Mouse (Mus musculus) CD4-positive, CD25-positive, alpha-beta regulatory T cell, adult 2 months (primary cell): ENCODE data around the gene Prkn.

Experiments used
- DNase-seq: peaks from one replicate; pipeline ENCODE4 v3.0.0-alpha.2; 2012; ENCODE audit warnings: low read depth, low spot score

Prkn gene

DNA sequence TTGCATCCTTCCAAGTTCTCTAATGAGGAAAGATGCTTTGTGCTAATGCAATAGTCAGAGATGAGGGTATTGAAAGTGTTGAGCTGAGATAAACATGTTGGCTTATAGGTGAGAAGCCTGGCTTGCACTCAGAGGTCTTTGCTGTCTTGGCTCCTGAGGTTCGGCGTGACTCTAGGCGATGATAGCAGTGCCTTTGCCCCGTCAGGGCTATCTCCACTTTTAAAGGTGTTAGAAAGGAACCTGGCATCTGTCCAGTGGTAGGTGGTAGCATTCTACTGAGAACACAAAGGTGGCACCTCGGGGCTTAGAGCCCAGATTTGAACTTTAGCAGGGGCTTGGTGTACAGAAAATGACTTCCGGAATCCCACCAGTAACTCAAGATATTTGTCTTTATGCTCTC, 554.4 kb downstream of the Prkn start:
- DNase-seq, result no peak

GRCm38 (mm10) chr17:11397678-11398077, 557.5 kb downstream of the Prkn start:
- no peak for DNase-seq

- no peak for DNase-seq
Measured at GRCm38 (mm10) chr17:11402225-11402875, 562.2 kb downstream of the Prkn start.

- no peak for DNase-seq
Measured at GRCm38 (mm10) chr17:11411414-11411813, 571.2 kb downstream of the Prkn start.

DNA sequence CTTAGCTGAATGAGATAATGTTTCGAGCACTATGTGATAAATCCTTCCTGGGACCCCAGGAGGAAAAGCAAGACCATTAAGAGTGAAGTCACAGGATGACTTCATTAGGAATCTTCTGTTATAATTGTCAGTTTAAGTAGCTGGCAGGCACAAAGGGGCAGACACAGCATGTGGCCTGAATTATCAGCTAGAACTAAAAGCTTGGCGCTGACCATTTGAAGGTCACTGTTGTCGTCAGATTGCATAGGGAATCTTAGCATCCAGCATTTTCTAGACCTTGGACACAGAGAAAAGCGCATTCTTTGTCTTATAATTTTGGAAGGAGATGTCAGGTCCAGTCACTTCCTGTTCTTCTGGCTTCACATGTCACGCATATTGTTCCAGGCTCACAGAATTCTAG, 573.5 kb downstream of the Prkn start:
- DNase-seq, result no peak

GRCm38 (mm10) chr17:11414288-11414687, 574.1 kb downstream of the Prkn start:
- DNase-seq, result no peak

- no peak for DNase-seq
Measured at GRCm38 (mm10) chr17:11417150-11417549, 577.0 kb downstream of the Prkn start.

DNA sequence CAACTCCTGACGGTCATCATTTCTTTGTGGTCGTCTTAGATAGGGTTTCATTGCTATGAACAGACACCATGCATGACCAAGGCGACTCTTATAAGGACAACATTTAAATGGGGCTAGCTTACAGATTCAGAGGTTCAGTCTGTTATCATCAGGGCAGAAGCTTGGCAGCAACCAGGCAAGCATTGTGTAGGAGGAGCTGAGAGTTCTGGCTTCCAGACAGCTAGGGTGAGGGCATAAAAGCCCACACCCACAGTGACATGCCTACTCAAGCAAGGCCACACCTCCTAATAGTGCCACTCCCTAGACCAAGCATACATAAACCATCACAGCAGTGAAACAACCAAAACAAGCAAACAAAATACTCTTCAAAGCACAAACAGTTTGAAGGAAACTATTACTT, 579.3 kb downstream of the Prkn start:
- no peak for DNase-seq

DNA sequence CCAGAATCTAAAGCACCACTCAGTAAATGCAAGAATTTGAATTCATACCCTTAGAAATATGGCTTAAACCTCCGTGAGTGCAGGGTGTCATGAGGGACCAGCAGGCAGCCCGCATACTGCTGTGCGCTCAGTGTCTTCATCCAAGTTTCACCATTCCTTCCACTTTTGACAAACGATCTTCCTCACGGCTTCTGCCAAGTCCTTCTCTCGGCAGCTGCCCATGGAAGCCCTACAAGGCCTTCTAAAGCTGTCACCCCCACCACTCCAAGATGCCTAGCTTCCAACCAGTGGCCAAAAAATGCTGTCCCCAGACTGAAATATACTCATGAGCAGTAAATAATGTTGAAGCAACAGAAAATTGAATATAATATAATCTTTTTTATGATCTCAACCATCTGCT, 580.7 kb downstream of the Prkn start:
- no peak for DNase-seq

DNA sequence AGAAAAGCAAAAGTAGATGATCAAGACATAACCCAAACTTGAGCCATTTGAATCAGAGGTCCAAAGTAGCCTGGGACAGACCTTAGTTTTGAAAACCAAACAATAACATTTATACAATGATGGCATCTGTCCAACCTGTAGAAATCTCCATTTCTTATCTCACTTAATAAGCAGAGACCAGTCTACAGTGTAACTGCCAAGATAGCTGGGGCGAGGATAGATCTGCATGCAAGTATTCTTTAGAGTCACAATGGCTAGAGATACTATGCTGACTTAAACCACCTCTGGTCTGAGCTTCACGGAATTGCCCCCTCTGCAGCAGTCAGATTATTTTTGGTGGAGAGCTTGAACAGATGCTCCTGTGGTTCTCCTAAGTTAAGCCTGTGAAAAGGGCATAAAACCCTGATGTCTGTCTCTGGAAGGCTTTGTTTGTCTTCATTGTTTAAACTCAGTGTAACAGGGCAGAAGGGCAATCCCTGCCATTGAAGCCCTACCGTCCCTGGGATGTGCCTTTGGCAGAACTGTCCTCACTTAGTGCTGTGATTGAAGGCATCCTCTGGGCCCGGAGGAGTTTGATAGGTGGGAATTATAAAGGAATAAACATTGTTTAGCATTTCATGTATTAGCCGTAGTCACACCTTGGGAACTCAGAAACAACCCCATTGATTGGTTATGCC, 581.2 kb downstream of the Prkn start:
- no peak for DNase-seq

GRCm38 (mm10) chr17:11431323-11431722, 591.1 kb downstream of the Prkn start:
- no peak for DNase-seq

GRCm38 (mm10) chr17:11432593-11432992, 592.4 kb downstream of the Prkn start:
- no peak for DNase-seq

- DNase-seq, result no peak
Measured at GRCm38 (mm10) chr17:11462721-11463120, 622.5 kb downstream of the Prkn start.

DNA sequence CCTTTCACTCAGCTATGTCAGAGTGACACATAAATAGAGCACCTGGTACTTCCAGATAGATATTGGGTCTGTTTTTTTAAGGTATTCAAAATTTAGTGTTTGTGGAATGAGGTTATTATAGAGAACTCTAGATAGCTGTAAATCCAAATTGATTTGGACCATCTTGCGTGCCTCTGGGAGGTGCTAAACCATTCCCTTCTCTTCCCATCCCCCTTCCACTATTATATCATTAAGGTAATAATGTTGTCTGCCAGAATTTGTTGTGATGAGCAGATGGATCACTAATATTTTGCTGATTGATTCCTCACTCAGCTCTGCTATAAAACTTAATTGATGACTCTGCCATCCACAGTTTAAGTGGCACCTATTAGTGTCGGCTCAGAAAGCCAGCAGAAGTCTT, 625.9 kb downstream of the Prkn start:
- DNase-seq, result no peak

- DNase-seq, result no peak
Measured at GRCm38 (mm10) chr17:11468624-11469023, 628.4 kb downstream of the Prkn start.

DNA sequence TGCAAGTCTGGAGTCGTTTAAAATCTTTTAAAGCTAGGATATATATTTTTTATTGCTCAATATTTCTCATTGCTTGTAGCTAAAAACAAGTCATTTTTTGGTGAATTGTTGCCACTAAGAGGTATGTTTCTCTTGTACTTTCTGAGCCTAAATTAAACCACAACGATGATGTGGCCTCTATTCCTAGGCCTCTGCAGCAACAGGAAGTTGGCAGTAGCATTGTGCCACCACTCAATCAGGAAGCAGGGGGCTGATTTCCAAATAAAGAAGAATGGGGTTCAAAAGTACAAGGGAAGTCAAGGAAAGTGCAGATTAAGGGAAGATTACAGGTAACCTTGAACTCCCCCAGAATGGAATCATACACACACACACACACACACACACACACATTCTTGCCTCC, 642.8 kb downstream of the Prkn start:
- no peak for DNase-seq

GRCm38 (mm10) chr17:11490051-11490450, 649.9 kb downstream of the Prkn start:
- no peak for DNase-seq

DNA sequence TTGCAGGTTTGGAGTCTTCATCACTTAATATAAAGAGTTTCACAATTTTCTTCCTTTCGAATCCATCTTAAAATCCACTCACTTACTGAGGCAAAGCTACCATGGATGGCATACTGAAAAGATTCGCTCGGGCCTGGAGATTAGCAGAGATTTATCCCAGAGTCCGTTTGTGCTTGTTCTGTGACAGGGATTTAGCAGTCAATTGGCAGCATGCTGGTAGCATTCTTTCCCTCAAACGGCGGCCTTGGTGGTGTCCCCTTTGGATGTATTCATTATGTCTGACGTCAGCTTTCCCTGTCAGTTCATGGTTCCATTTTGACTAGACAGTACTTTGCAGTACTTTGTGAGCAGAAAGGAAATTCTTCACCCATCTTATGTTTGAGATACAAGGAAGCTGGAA, 662.4 kb downstream of the Prkn start:
- no peak for DNase-seq

DNA sequence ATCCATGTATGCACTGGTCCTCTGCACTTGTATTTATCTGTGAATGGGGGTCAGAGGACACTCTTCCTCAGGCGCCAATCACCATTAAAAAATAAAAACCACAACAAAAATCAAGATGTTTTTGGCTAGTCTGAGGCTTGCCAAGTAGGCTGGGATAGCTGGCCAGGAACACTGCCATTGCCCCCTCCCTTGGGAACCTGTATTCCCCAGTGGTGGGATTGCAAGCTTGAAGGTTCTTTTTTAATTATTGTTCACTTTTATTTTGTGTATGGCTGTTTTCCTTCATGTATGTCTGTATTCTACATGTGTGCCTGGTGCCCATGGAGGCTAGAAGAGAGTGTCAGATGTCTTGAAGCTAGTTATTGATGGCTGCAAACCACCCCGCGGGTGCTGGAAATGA, 664.3 kb downstream of the Prkn start:
- DNase-seq, result no peak

DNA sequence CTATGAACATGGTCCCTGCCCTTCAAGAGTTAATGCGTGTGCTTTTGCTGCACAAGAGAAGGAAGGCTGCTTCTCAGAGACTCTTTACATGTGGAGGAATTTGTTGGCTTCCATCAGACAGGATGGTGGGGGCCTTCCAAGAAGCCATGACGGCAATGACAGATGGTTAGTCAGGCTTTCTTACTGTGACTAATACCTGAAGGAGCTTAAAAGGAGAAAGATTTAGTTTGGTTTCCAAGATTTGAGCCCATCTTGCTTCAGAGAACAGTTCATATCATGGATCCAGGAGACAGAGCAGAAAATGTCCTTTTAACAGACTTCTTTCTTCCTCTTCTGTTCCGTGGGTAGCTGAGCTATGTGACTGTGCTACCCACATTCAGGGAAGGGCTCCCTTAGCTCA, 666.9 kb downstream of the Prkn start:
- DNase-seq, result no peak

- no peak for DNase-seq
Measured at GRCm38 (mm10) chr17:11510081-11510480, 669.9 kb downstream of the Prkn start.

- DNase-seq, result no peak
Measured at GRCm38 (mm10) chr17:11514032-11514761, 674.0 kb downstream of the Prkn start.

DNA sequence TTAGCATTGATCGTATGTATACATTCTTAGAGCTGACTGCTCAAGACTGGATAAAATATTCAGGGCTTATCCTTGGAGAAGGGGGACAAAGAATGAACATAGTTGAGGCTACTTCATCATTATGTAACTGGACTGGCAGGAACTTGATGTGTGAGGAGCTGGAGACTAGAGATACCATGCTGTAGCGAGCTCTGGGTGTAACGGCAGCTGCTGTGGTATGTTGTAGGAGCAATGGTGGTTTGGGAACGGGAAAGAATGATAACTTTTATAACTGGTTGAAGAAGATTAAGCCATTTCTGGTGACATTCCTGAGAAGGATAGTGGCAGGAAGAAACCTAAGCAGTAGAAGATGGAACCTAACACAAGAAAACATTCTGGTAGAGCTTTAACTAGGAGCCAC, 675.4 kb downstream of the Prkn start:
- no peak for DNase-seq
